Mouse (Mus musculus) ES-Bruce4 (cell line): ENCODE results near the gene Hist2h2bb.

ENCODE experiments used
- CTCF ChIP-seq: IDR thresholded peaks from one replicate; pipeline ENCODE4 v1.8.1; 2011; ENCODE audit warnings: low read depth, low read length
- EP300 ChIP-seq: IDR thresholded peaks from 2 replicates; pipeline ENCODE4 v1.6.1; 2011; ENCODE audit warnings: low read depth, low read length; ENCODE audit not compliant: insufficient read depth
- POLR2A ChIP-seq: IDR thresholded peaks from one replicate; pipeline ENCODE4 v1.8.1; 2011; ENCODE audit warnings: low read length; ENCODE audit not compliant: insufficient read depth

DNA sequence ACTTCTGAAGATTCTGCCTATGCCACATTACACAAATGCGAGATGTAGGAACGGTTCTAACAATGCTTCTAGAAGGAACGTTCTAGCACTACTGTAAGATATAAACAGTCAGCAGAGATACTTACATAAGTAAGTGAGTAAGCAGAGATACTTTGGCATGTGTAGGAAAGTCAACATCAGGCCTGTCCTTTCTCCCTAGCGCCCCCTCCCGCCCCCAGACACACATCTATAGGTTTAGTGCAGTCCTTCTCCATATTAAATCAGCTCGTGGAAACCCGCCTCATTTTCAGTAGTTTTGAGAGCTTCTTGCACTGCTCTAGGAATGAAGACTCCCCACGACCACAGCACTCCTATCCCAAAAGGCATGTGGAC, 7.9 kb downstream of the Hist2h2bb start:
- TF ChIP-seq CTCF (peak; percentile 62), POLR2A (no peak), EP300 (no peak)
